Mouse (Mus musculus): ENCODE measurements around the gene Tarsl2.
A peak's percentile ranks its signal among the peaks of the same experiment; 100 is the strongest.

Tarsl2 gene

GRCm38 (mm10) chr7:65657490-65658120 is 12.9 kb downstream of the Tarsl2 start:
- DNase-seq = no peak

GRCm38 (mm10) chr7:65663225-65663790 is 18.6 kb downstream of the Tarsl2 start:
- DNase-seq = no peak

- no peak for DNase-seq
These were observed 19.2 kb downstream of the Tarsl2 start for GRCm38 (mm10) chr7:65663886-65664285.

- DNase-seq = no peak
These were observed 22.8 kb downstream of the Tarsl2 start for GRCm38 (mm10) chr7:65667491-65667890.

- no peak for DNase-seq
These were observed 33.4 kb downstream of the Tarsl2 start for GRCm38 (mm10) chr7:65678050-65678449.

- no peak for DNase-seq
These were observed 34.4 kb downstream of the Tarsl2 start for GRCm38 (mm10) chr7:65678900-65679595.

- no peak for DNase-seq
These were observed 36.5 kb downstream of the Tarsl2 start for GRCm38 (mm10) chr7:65681166-65681565.

GRCm38 (mm10) chr7:65684256-65684835 is 39.6 kb downstream of the Tarsl2 start:
- DNase-seq = no peak

GRCm38 (mm10) chr7:65686664-65687063 is 42.0 kb downstream of the Tarsl2 start:
- DNase-seq = no peak

- DNase-seq = no peak
These were observed 46.2 kb downstream of the Tarsl2 start, which contains the start of gene Tm2d3 for GRCm38 (mm10) chr7:65690869-65691268. TSS of gene Tm2d3 (plus strand) at chr7:65691169.

GRCm38 (mm10) chr7:65691929-65692605 is 47.4 kb downstream of the Tarsl2 start:
- no peak for DNase-seq

- no peak for DNase-seq
These were observed 48.2 kb downstream of the Tarsl2 start for GRCm38 (mm10) chr7:65692883-65693282.

- DNase-seq = peak; percentile 89
These were observed 48.7 kb downstream of the Tarsl2 start for GRCm38 (mm10) chr7:65693301-65693821.

GRCm38 (mm10) chr7:65696450-65696849 is 51.8 kb downstream of the Tarsl2 start:
- no peak for DNase-seq

- no peak for DNase-seq
These were observed 57.4 kb downstream of the Tarsl2 start for GRCm38 (mm10) chr7:65702076-65702475.

GRCm38 (mm10) chr7:65704818-65705242 is 60.1 kb downstream of the Tarsl2 start:
- peak; percentile 56 for DNase-seq

- no peak for DNase-seq
These were observed 63.8 kb downstream of the Tarsl2 start for GRCm38 (mm10) chr7:65708506-65708905.

GRCm38 (mm10) chr7:65710301-65710700 is 65.6 kb downstream of the Tarsl2 start:
- no peak for DNase-seq

GRCm38 (mm10) chr7:65713782-65714181 is 69.1 kb downstream of the Tarsl2 start:
- no peak for DNase-seq

- no peak for DNase-seq
These were observed 69.6 kb downstream of the Tarsl2 start for GRCm38 (mm10) chr7:65714304-65714703.

GRCm38 (mm10) chr7:65734024-65734423 is 89.3 kb downstream of the Tarsl2 start:
- peak; percentile 11 for DNase-seq

GRCm38 (mm10) chr7:65735261-65735660 is 90.6 kb downstream of the Tarsl2 start:
- no peak for DNase-seq
